Mouse (Mus musculus): Measurements from ENCODE around the gene Cdh4. TPM values are rescaled to one million over a fixed set of nuclear protein-coding genes. Genes with fewer than 3 reads are reported as not detected.

Gene Cdh4
- polyA plus RNA-seq, 1 experiment = not detected

DNA sequence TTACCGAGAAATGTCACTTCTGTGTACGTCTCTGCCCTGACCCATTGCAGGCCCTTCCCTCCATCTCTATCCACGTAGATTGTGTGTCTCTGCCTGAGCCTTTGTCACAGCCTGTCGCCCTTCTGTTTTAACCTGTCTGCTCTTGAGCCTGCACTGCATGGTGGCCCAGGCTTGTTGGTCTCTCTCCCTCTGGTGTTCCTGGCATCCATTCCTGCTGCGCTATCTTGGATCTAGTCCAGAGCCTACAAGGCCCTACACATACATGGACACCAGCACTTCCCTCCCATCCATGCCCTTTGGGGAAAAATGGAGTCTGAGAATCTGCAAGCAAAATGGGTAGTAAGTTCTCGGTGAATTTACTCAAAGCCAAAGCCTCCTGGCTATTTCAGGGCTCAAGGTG lies 91.0 kb downstream of the Cdh4 start:
- TF ChIP-seq SRF (IDR thresholded peaks at IDR 0.05; ENCODE audit: control insufficient read depth, insufficient read length, low read depth) (no peak), REST (IDR thresholded peaks at IDR 0.05; ENCODE audit: insufficient read depth, insufficient read length) (no peak), USF1 (IDR thresholded peaks at IDR 0.05; ENCODE audit: low read depth) (no peak), MYOG (IDR thresholded peaks at IDR 0.05; ENCODE audit: control insufficient read depth in 1 of 3, insufficient read depth in 1 of 3, insufficient read length in 2 of 3, low read depth in 2 of 3) (no peak), MYOD1 (IDR thresholded peaks at IDR 0.05; ENCODE audit: control insufficient read depth in 1 of 3, insufficient read length in 2 of 3, low read depth in 2 of 3) (no peak), CEBPB (IDR thresholded peaks at IDR 0.05; ENCODE audit: insufficient read depth, poor library complexity, severe bottlenecking) (no peak), POLR2AphosphoS2 (IDR thresholded peaks at IDR 0.05; ENCODE audit: insufficient read length, low read depth) (no peak), MAX (IDR thresholded peaks at IDR 0.05; ENCODE audit: low read depth) (no peak), TCF3 (IDR thresholded peaks at IDR 0.05; ENCODE audit: insufficient read length, low read depth) (no peak), E2F4 (IDR thresholded peaks at IDR 0.05; ENCODE audit: insufficient read depth) (no peak), TCF12 (IDR thresholded peaks at IDR 0.05; ENCODE audit: insufficient read depth, poor library complexity, severe bottlenecking) (no peak), POLR2A (IDR thresholded peaks at IDR 0.05; ENCODE audit: insufficient read length, low read depth) (no peak)
- Histone ChIP-seq H3ac (ENCODE audit: control insufficient read depth, insufficient read length) (no peak overlapping the region), H3K27me3 (ENCODE audit: control insufficient read depth, insufficient read depth, insufficient read length) (no peaks in the 10 kb centered on the region), H3K4me3 (no peak overlapping the region), H3K36me3 (ENCODE audit: control insufficient read depth, insufficient read depth) (no peaks in the 10 kb centered on the region), H3K79me2 (ENCODE audit: control insufficient read depth, insufficient read depth) (no peaks in the 10 kb centered on the region), H3K4me2 (ENCODE audit: low read depth) (no peak overlapping the region)

DNA sequence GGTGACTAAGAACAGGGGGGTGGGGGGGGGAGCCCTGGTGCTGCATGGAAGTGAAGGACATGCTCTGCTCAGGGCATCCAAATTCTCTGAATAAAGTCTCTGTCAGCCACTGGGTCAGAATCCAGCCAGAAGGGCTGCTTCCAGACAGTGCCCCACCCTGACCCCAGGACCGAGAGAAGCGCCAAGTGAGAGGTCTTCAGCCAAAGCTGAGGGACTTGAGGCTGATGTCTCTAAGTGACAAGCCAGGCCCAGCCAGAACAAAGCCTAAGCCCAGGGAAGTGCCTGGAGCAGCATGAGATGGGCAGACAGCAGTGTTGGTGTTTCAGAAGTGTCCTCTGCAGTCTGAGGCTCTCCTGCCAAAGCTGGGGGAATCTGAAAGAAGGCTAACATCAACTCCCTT lies 91.7 kb downstream of the Cdh4 start:
- TF ChIP-seq USF1 (IDR thresholded peaks at IDR 0.05; ENCODE audit: low read depth) = no peak
- TF ChIP-seq TCF12 (IDR thresholded peaks at IDR 0.05; ENCODE audit: insufficient read depth, poor library complexity, severe bottlenecking) = no peak
- TF ChIP-seq E2F4 (IDR thresholded peaks at IDR 0.05; ENCODE audit: insufficient read depth) = no peak
- TF ChIP-seq SRF (IDR thresholded peaks at IDR 0.05; ENCODE audit: control insufficient read depth, insufficient read length, low read depth) = no peak
- TF ChIP-seq MYOD1 (IDR thresholded peaks at IDR 0.05; ENCODE audit: control insufficient read depth in 1 of 3, insufficient read length in 2 of 3, low read depth in 2 of 3) = no peak
- TF ChIP-seq MAX (IDR thresholded peaks at IDR 0.05; ENCODE audit: low read depth) = no peak
- TF ChIP-seq POLR2A (IDR thresholded peaks at IDR 0.05; ENCODE audit: insufficient read length, low read depth) = no peak
- no peak for TF ChIP-seq MYOG (IDR thresholded peaks at IDR 0.05; ENCODE audit: control insufficient read depth in 1 of 3, insufficient read depth in 1 of 3, insufficient read length in 2 of 3, low read depth in 2 of 3)
- no peak for TF ChIP-seq POLR2AphosphoS2 (IDR thresholded peaks at IDR 0.05; ENCODE audit: insufficient read length, low read depth)
- no peak for TF ChIP-seq CEBPB (IDR thresholded peaks at IDR 0.05; ENCODE audit: insufficient read depth, poor library complexity, severe bottlenecking)
- no peak for TF ChIP-seq REST (IDR thresholded peaks at IDR 0.05; ENCODE audit: insufficient read depth, insufficient read length)
- TF ChIP-seq TCF3 (IDR thresholded peaks at IDR 0.05; ENCODE audit: insufficient read length, low read depth) = no peak
- Histone ChIP-seq H3K4me3 (no peak overlapping the region), H3K36me3 (ENCODE audit: control insufficient read depth, insufficient read depth) (no peaks in the 10 kb centered on the region)

GRCm38 (mm10) chr2:179535204-179535603 lies 93.0 kb downstream of the Cdh4 start:
- TF ChIP-seq SRF (IDR thresholded peaks at IDR 0.05; ENCODE audit: control insufficient read depth, insufficient read length, low read depth) = no peak
- no peak for TF ChIP-seq E2F4 (IDR thresholded peaks at IDR 0.05; ENCODE audit: insufficient read depth)
- TF ChIP-seq CEBPB (IDR thresholded peaks at IDR 0.05; ENCODE audit: insufficient read depth, poor library complexity, severe bottlenecking) = no peak
- no peak for TF ChIP-seq MAX (IDR thresholded peaks at IDR 0.05; ENCODE audit: low read depth)
- no peak for TF ChIP-seq USF1 (IDR thresholded peaks at IDR 0.05; ENCODE audit: low read depth)
- TF ChIP-seq TCF12 (IDR thresholded peaks at IDR 0.05; ENCODE audit: insufficient read depth, poor library complexity, severe bottlenecking) = no peak
- TF ChIP-seq MYOG (IDR thresholded peaks at IDR 0.05; ENCODE audit: control insufficient read depth in 1 of 3, insufficient read depth in 1 of 3, insufficient read length in 2 of 3, low read depth in 2 of 3) = no peak
- no peak for TF ChIP-seq REST (IDR thresholded peaks at IDR 0.05; ENCODE audit: insufficient read depth, insufficient read length)
- TF ChIP-seq TCF3 (IDR thresholded peaks at IDR 0.05; ENCODE audit: insufficient read length, low read depth) = no peak
- no peak for TF ChIP-seq POLR2AphosphoS2 (IDR thresholded peaks at IDR 0.05; ENCODE audit: insufficient read length, low read depth)
- no peak for TF ChIP-seq POLR2A (IDR thresholded peaks at IDR 0.05; ENCODE audit: insufficient read length, low read depth)
- TF ChIP-seq MYOD1 (IDR thresholded peaks at IDR 0.05; ENCODE audit: control insufficient read depth in 1 of 3, insufficient read length in 2 of 3, low read depth in 2 of 3) = no peak
- Histone ChIP-seq H3K79me2 (ENCODE audit: control insufficient read depth, insufficient read depth) (no peaks in the 10 kb centered on the region), H3K4me3 (no peak overlapping the region), H3K36me3 (ENCODE audit: control insufficient read depth, insufficient read depth) (no peaks in the 10 kb centered on the region), H3K4me2 (ENCODE audit: low read depth) (no peak overlapping the region), H3K27me3 (ENCODE audit: control insufficient read depth, insufficient read depth, insufficient read length) (no peaks in the 10 kb centered on the region), H3ac (ENCODE audit: control insufficient read depth, insufficient read length) (no peak overlapping the region)

More for the DNA sequence above, 91.7 kb downstream of the Cdh4 start:
- H3ac ChIP-seq (ENCODE audit: control insufficient read depth, insufficient read length) = no peak overlapping the region
- no peaks in the 10 kb centered on the region for H3K79me2 ChIP-seq (ENCODE audit: control insufficient read depth, insufficient read depth)
- H3K27me3 ChIP-seq (ENCODE audit: control insufficient read depth, insufficient read depth, insufficient read length) = no peaks in the 10 kb centered on the region
- H3K4me2 ChIP-seq (ENCODE audit: low read depth) = no peak overlapping the region

DNA sequence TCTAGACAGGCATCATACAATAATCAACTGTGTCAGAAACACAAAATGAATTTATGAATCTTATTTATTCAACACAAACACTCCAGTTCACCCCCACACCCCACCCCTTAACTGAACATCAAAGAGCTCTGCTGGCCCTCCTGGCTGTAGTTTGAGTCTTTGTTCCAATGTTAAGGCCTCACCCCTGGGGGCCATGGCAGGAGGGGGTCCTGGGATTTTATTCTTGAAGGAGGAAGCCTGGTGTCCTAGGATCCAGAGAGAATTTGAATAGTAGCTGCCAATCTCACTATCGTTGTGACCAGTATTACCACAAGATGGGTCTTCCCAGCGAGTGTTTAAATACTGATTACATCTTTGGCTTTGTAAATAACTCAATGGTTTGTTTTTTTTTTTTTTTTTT lies 94.5 kb downstream of the Cdh4 start:
- Histone ChIP-seq H3ac (ENCODE audit: control insufficient read depth, insufficient read length) (no peak overlapping the region), H3K79me2 (ENCODE audit: control insufficient read depth, insufficient read depth) (no peaks in the 10 kb centered on the region), H3K27me3 (ENCODE audit: control insufficient read depth, insufficient read depth, insufficient read length) (no peaks in the 10 kb centered on the region), H3K4me3 (no peak overlapping the region), H3K4me2 (ENCODE audit: low read depth) (no peak overlapping the region), H3K36me3 (ENCODE audit: control insufficient read depth, insufficient read depth) (no peaks in the 10 kb centered on the region)
- TF ChIP-seq POLR2A (IDR thresholded peaks at IDR 0.05; ENCODE audit: insufficient read length, low read depth) (no peak), TCF12 (IDR thresholded peaks at IDR 0.05; ENCODE audit: insufficient read depth, poor library complexity, severe bottlenecking) (no peak), MYOG (IDR thresholded peaks at IDR 0.05; ENCODE audit: control insufficient read depth in 1 of 3, insufficient read depth in 1 of 3, insufficient read length in 2 of 3, low read depth in 2 of 3) (no peak), MAX (IDR thresholded peaks at IDR 0.05; ENCODE audit: low read depth) (no peak), E2F4 (IDR thresholded peaks at IDR 0.05; ENCODE audit: insufficient read depth) (no peak), MYOD1 (IDR thresholded peaks at IDR 0.05; ENCODE audit: control insufficient read depth in 1 of 3, insufficient read length in 2 of 3, low read depth in 2 of 3) (no peak), SRF (IDR thresholded peaks at IDR 0.05; ENCODE audit: control insufficient read depth, insufficient read length, low read depth) (no peak), CEBPB (IDR thresholded peaks at IDR 0.05; ENCODE audit: insufficient read depth, poor library complexity, severe bottlenecking) (no peak), TCF3 (IDR thresholded peaks at IDR 0.05; ENCODE audit: insufficient read length, low read depth) (no peak), USF1 (IDR thresholded peaks at IDR 0.05; ENCODE audit: low read depth) (no peak), REST (IDR thresholded peaks at IDR 0.05; ENCODE audit: insufficient read depth, insufficient read length) (no peak), POLR2AphosphoS2 (IDR thresholded peaks at IDR 0.05; ENCODE audit: insufficient read length, low read depth) (no peak)

Data from myocyte (in vitro differentiated cells).